Mouse (Mus musculus) lung, postnatal 25 days (tissue): ENCODE measurements around the gene Drd2.

Source experiments
- DNase-seq: peaks from one replicate; pipeline ENCODE4 v3.0.0; 2022; ENCODE audit warnings: low spot score

Gene Drd2

GRCm38 (mm10) chr9:49340136-49341043, at the start of gene Drd2:
Drd2 (plus strand) TSS chr9:49340627.
- peak; percentile 1 for DNase-seq

- DNase-seq = no peak
Measured at GRCm38 (mm10) chr9:49295101-49295500, 45.3 kb upstream of the Drd2 start.

- DNase-seq = no peak
Measured at GRCm38 (mm10) chr9:49307576-49307975, 32.9 kb upstream of the Drd2 start.

DNA sequence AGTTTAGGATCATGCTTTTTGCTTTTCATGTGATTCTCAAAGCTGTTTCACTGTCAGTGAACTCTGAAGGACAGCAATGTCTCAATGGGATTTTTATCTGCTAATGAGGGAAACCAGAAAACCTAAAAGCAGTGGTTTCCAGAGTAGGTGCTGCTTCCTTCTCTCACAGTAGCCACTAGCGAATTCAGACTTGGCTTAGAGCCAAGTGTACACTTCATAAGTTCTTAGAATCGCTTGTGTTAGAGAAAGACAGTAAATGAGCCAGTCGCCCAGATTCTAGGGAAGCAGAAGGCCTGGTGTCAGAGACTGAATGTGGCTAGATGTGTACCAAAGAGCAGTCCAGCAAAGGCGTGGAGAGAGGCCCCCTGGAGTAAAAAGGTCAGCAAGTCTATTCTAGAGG, 29.6 kb upstream of the Drd2 start:
- no peak for DNase-seq

DNA sequence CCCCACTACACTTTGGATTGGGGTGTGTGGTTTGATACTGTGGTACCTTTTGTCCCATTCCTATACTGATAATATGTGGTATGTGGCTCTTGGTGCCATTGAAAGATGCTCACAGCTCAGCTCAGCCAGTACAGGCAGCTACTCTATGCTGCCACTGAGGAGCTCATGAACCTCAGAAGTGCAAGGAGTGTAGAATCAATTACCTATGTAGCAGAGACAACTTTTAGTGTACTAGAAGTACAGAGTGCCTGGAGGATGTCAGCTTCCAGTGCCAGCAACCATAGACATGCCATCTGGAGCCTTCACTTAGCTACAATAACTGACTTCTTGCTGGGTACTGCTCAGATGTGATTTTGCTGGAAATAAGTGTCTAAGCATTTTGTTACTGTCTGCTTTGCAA, 21.8 kb upstream of the Drd2 start:
- no peak for DNase-seq

GRCm38 (mm10) chr9:49341044-49341365, 578 bp downstream of the Drd2 start:
- peak; percentile 2 for DNase-seq

DNA sequence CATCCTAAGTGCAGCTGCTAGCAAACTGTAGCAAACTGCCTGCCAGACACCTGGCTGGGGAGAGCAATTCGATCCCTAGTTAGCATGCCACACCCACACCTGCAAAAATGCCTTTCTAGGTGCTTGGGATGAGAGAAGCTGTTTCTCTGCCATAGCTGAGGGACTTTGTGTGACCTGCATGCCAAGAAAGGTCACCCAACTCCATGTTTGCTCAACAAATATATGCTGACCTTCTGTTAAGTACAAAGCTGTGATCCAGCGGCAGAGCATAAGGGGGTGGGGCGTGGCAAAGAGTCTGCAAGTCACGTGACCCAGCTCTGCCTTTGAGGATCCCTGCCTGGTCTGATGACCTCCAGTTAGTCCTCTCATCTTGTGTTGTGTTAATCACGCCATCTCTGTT, 25.3 kb downstream of the Drd2 start:
- DNase-seq = peak; percentile 46

- DNase-seq = no peak
Measured at GRCm38 (mm10) chr9:49373946-49374345, 33.5 kb downstream of the Drd2 start.

DNA sequence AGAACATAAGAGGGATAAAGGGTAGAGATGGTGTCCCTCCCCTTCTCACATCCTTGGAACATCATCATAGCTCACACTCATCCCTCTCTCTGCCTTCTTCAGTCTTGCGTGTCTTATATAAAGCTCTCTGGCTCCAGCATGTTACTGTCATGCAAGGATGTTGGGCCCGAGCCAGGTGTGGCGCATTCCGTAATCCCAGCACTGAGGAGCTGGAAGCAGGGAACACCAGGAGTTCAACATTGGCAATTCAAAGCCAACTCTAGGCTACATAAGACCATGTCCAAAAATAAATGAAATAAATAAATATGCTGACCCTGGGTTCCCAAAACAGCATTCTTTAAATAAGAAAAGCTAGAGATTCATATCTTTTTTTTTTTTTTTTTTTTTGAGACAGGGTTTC, 39.5 kb downstream of the Drd2 start:
- no peak for DNase-seq

GRCm38 (mm10) chr9:49384041-49384440, 43.6 kb downstream of the Drd2 start:
- no peak for DNase-seq

- DNase-seq = no peak
Measured at GRCm38 (mm10) chr9:49384855-49385254, 44.4 kb downstream of the Drd2 start.

DNA sequence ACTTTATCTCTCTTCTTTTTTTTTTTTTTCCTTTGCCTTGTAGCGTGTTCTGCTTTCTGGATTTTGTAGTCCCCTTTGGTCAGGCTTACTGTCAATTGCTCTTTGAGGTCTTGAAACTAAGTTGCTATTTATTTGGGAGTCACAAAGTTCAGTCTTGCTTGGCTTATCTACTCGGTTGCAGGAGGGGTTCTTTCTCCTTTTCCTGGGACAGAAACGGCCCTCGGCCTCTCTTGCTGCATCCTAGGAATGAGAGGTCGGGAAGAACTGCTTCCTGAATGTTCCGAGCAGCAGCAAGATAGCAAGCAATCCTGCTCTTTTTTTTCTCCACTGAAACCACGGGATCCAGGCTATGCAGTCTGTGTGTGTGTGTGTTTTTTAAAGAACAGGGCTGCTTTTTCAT, 44.9 kb downstream of the Drd2 start:
- no peak for DNase-seq

DNA sequence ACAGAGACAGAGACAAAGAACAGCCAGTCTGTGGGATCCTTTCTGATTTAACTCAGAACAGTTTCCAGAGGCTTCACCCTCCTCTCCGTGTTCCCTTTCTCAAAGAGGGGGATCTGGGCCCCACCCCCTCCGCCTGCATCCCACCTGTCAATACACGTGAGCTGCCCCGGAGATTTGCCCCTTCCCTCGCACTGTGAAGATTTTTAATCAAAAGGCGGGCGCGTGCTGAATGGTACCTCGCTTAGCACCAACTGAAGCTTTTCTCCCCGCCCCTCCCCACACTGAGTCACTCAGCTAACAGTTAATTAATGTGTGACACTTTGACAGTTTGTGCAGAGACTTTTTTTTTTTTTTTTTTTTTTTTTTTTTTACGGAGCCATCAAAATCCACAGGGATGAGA, 45.7 kb downstream of the Drd2 start:
- no peak for DNase-seq

DNA sequence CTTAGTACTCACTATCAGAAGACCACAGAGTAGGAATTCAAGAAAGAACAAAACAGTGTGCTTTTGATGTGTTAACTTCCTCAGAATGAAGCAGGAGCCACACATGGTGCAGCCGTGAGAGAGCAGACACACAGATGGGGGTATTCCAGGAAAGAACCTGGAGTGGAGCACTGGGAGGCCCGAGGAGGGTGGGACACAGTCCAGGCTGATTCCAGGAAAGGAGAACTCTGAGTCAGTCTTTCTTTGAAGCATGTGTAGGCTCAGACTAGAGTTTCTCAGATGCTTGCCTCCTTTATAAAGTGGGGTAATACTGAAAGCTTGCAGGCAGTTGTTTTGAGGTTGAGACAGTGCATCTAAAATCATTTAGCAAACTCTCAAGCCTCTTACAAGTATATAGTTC, 51.8 kb downstream of the Drd2 start:
- no peak for DNase-seq

DNA sequence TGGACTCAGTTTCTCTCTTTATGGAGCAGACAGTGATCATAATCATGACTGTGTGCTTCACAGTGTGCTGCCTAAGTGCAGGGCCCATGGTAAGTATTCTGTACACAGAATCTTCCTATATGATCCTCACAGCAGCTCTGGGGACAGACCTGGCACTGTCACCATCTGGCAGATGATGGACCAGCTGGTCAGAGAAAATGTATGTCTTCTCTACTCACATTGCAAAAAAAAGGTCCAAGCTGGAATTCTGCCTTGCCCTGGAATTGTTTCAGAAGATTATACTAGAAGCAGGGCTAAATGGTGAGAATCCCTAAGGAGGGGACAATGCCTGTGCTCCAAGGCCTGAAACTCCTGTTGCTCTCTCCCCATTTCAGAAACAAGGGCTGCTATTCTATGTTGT, 55.6 kb downstream of the Drd2 start:
- DNase-seq = no peak

DNA sequence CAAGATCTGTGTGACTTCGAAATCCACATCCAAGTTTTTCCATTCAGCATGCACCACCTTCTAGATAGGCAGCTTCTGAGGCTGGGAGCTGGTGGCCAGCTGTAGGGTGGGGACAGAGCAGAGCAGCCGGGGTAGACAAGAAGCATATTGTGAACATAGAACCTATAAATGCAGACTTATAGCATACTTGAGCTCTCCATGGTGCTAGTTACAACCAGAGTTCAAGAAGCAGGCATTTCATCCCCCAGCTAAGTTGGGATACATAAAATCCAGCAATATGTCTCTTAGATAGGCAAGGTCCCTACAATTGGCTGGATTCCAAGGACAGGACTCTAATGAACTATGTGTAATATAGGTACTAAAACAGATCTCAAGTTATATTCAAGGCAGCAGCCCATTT, 63.3 kb downstream of the Drd2 start:
- DNase-seq = no peak

- DNase-seq = no peak
Measured at GRCm38 (mm10) chr9:49407028-49407427, 66.6 kb downstream of the Drd2 start.

- no peak for DNase-seq
Measured at GRCm38 (mm10) chr9:49410621-49411020, 70.2 kb downstream of the Drd2 start.

- no peak for DNase-seq
Measured at GRCm38 (mm10) chr9:49423866-49424265, 83.4 kb downstream of the Drd2 start.

GRCm38 (mm10) chr9:49425585-49425984, 85.2 kb downstream of the Drd2 start:
- no peak for DNase-seq

- no peak for DNase-seq
Measured at GRCm38 (mm10) chr9:49426921-49427320, 86.5 kb downstream of the Drd2 start, which contains the start of gene Ankk1. Ankk1 (minus strand) TSS chr9:49427021.

- DNase-seq = no peak
Measured at GRCm38 (mm10) chr9:49427478-49427877, 87.1 kb downstream of the Drd2 start.

GRCm38 (mm10) chr9:49442621-49443020, 102.2 kb downstream of the Drd2 start:
- no peak for DNase-seq

GRCm38 (mm10) chr9:49450491-49450890, 110.1 kb downstream of the Drd2 start:
- no peak for DNase-seq
